Mouse (Mus musculus) T-helper 2 cell (primary cell): ENCODE measurements around the gene Il5ra.

ENCODE experiments used
- in situ Hi-C: fragments of 300-600 bp; cut with MboI, MseI; formaldehyde crosslinking; loops from one replicate; pipeline ENCODE4 v1.15.1; 2025; ENCODE audit warnings: high pct_unique_total_duplicates

Il5ra gene

DNA sequence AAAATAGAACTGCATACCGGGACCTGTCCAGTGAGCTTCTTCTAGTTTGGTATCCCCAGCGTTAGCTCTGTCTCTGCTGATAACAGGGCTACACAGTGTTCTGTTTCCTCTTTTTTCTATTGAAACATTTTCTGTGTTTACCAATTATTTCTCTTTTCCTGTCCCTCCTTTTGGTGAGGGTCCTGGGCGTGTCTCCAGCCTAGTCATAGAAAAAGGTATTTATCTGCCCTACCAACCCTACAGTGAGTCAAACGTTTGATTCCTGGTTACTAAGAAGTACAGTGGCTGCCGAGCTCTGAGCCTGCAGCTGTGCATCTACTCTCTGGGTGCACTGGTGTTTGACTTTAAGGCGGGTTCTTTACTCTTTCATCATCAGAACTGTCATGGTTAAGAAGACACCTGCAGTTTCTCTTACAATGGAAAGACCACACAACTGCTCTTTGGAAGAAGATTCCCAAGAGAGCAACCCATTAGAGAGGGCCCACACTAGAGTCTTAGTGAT is at the start of gene Il5ra:
Il5ra (minus strand) TSS at position 151 of the 502 bp plus-strand sequence.
- in situ Hi-C loops = no loop called here

DNA sequence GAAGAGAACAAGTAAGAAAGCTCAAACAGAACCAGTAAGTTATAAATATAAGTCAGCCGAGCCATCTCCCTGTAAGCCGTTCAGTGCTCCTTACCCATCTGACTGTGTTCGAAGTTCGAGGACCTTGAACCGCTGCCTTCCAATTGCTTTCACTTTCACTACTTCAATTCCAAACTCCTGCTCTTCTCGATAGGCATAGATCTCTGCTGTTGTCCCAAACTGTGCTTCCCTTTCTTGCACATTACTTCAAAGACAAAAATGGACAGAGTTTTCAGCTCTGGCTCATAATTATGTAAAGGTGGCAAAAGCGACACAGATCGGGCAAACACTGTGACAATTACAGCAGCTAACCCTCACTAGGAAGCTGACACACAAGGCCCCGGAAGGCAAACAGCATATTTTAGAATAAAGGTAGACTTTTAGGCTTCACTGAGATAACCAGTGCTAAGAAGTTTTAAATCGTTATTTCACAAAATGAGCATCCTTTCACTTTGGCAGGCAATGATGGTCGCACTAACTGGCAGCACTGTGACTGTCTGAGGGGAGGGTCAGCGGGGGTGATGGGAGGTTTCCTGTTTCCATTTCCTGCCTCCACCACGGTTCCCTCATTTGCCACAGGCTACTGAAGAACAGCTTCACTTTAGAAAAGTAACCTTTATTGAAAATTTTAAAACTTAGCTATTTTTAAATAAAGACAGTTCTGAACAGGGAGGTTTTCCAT is 45.4 kb upstream of the Il5ra start:
- in situ Hi-C loops = loop anchor here (10.0 kb wide), 1 partner anchor 1261 kb away; no protein-coding TSS in a partner anchor

DNA sequence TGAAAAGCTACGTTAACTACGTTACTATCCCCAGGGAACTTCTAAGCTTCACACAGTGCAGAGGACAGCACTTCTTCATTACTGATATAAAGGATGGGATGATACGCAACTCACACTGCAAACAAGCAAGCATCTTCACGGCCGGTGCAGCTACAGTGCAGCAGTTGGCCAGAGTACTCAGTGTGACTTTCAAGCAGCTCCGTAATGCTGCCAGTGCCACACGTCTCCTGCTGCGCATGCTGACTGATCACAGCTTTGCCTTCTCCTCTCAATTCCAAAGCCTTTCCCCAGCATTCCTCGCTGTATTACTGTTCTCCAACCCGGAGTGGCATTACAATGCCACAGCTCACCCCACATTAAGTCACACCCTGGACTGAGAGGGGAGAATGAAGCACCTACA is 44.8 kb upstream of the Il5ra start:
- in situ Hi-C loops = loop anchor here (10.0 kb wide), 1 partner anchor 1261 kb away; no protein-coding TSS in a partner anchor

DNA sequence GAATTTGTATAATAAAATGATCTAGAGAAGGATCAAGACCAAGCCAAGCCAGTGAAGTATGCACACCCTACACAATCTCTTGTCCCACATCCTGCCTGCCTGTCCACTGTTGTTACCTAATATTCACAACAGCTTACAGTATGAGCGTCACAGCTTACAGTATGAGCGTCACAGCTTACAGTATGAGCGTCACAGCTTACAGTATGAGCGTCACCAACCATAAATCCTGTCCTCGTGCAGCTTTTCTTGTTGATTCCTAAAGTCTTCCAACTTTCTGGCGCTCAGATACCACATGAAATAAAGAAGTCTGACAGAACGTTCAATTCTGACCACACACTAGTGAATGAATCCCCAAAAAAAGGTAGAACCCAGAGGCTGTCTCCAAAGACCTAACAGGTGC is 44.3 kb upstream of the Il5ra start:
- in situ Hi-C loops = loop anchor here (10.0 kb wide), 1 partner anchor 1262 kb away; no protein-coding TSS in a partner anchor

DNA sequence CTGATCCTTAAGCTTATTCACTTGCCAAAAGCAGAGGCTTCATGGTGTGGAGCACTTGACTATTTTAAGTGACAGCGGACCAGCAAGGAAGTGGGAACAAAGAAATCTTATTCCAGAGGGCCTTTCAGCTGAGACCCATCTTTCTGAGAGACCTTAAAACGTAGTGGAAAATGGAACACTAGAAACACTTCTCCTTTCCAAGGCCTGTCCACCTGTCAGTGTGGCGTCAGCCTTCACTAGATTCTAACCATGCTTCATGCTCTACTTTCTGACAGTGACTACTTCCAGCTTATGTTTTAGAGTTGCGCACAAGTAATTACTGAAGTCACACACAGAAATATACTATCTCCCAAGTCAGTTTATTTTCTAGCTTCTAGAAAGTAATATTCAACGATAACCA is 43.6 kb upstream of the Il5ra start:
- in situ Hi-C loops = loop anchor here (10.0 kb wide), 1 partner anchor 1262 kb away; no protein-coding TSS in a partner anchor

DNA sequence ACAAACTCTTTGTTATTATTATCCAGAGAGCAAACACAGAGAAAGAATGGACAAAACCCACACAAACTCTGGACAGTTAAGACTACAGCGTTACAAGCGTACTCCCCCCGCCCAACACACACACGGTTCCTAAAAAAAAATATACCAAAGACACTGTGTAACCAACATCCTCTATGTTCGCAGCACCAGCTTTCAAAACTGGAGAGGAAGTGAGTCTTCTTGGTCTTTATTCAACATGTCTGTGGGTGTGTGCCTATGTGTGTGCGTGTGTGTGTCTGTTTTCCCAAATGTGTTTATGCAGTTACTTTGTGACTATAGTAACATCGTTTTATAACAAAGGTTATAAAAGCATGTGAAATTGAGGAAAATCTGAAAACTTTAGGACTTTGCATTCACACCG is 42.6 kb upstream of the Il5ra start:
- in situ Hi-C loops = loop anchor here (10.0 kb wide), 1 partner anchor 1263 kb away; no protein-coding TSS in a partner anchor

DNA sequence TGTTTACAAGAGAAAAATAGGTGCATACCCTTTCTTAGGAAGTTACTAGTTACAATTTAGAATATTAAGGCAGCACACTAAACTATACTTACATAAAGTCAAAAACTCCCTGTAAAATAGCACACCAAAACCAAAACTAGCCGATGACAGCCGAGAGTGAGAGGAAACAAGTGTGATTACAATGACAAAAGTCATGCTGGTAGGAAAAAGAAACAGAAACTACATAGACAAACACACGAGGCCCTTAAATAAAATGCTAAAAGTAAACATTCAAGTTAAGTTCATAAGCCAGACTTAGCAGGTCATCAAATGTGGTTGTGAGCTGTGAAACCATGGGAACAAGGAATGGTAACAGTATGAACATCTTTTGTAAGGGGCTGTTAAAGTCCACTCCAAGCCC is 38.3 kb upstream of the Il5ra start:
- in situ Hi-C loops = no loop called here

DNA sequence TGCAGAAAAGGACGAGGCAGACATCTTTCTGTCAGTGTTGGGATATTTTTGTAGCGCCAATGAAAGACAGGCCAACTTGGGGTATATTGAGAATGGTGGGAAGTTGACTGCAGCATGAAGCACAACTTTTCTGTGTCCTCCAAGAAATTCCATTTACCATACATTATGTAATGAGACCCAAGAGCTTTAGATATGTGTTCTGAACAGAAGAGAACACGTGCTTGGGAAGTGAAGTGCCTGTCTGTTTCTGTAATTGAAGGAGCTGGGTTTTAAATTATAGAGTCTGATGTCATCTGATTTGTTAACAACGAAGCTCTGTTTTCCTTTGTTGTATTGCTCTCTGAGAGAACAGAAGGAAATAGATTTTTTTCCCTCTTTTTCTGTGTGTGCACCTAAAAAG is 21.2 kb upstream of the Il5ra start:
- in situ Hi-C loops = no loop called here

DNA sequence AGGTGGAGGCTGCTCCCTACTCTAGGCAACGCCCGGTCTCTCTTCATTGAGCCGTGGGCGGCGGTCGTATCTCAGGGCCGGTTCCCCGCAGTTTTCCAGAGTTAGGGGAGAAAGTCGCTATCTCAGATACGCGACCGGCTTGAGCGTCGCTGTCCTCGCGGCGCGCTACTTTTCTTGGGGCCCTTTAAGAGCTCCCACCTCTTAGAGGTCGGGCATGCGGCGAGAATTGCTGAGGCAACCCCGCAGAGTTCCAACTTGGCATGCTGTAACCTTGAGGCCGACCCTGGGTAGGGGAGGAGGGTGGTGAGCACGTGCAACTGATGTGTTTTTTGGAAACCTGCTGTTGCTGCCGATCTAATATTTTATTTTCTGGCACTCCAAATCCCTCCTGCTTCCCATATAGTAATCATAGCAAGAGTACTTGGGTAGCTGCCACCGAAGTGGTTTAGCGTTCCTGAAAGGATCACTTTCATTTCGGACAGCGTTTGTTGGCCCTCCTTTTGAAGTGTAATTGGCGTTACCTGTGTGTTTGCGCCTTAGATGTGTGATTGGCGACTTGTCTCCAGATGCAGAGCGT is 20.5 kb upstream of the Il5ra start:
- in situ Hi-C loops = no loop called here

DNA sequence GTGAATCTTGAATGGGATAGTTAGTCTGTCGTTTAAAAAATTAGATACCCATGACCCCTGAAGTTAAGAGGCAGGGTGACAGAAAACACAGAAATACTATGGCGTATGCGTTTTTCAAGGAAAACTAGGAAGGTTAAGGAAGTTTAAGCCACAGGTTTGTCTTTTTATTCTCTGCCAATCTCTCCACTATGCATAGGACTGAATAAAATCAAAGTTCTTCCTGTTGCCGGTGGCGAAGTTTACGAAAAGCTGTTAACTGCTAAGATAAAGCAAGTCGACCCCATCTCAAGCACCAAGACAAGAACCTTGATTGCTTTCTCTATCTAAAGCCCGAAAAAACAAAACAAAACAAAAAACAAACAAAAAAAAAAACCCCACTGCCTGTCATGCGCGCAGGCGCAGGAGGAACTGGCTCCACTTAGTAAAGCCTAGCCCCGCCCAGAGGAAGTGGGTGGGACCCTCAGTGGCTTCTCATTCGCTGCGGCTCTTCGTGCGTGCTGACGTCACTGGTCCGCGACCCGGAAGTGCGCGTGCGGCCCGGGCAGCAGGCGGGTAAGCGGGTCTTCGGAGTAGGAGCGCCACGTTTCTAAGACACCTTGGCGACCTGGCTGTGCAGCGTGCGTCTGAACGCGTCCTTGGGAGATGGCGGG is 19.9 kb upstream of the Il5ra start, which contains the start of gene Trnt1:
Trnt1 (plus strand) TSS at position 481 of the 650 bp plus-strand sequence.
- in situ Hi-C loops = no loop called here

DNA sequence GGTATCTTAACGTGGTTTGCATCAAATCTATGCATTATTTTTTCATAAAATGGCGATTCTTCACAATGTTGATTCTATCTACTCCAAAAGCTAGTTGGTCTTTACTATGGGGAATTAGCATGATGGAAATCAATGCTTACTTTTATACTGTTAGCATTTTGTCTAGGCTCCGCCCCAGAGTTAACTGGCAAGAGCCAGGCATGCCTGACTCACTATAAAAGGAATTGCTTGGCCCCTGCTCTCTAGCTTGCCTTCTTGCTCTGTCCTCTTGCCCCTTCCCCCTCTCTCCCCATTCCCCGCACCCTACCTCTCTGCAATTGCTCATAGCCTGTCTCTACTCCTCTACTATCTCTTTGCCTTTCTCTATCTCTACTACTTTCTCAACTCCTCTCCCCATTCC is 17.9 kb upstream of the Il5ra start:
- in situ Hi-C loops = no loop called here

DNA sequence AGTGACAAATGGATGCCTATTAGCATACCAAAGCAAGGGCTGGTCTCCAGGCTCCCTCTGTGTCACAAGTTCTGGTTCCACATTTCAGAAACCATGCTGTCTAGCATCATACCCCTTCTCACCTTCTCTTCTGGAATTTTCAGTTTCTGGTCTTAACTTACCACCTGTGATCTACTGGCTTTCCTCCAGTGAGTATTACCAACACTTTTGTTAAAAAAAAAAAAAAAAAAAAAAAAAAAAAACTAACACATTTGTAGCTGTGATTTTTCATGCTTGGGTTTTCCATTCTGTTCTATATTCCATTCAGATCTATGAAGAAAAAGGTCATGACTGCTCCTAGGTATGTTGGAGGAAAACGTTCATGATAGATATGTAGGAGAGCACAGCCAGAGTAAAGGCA is 17.1 kb upstream of the Il5ra start:
- in situ Hi-C loops = no loop called here

DNA sequence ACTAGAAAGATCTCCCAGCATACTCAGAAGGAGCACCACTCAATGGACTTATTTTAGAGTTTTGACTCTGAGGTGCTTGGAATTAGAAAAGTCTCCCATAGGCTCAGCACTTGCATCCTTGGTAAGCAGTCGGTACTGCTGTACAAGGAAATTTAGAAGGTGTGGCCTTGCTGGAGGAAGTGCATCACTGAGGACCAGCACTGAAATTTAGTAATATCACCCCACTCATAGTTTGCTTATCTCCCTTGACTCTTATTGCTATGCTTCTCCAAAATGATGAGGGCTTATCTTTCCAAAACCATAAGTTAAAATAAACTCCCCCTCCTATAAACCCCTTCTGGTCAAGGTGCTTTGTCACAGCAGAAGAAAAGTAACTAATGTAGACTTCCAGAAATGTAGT is 12.6 kb upstream of the Il5ra start:
- in situ Hi-C loops = no loop called here

DNA sequence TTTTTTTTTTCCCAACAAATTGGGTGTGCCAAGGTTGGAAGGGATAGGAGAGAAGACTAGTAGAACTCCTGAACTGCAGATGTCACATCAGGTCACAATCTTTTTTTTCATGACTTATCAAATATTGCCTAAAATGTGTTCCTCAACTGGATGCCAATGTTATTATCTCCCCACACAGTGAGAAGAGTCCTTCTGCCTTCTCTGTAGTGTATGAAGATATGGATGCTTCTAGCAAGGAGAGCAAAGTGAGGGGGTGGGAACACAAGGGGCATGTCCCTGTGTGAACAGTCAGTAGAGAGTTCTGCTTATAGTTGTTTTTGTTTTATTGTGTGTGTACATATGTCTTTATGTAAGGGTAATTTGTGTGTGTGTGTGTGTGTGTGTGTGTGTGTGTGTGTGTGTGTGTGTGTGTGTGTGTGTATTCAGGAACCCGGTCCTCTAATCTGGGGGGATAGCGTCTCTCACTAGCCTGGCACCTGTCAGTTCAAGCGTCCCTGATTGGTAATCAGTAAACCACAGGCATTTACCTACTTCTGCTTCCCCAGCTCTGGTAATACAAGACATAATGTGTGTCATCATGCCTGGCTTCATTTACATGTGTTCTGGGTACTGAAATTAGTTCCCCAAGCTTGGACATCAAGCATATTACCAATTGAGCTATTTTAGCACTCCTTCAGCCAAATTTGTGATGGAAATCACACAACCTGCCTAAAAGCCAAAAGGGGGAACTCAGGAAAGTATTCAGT is 11.8 kb upstream of the Il5ra start:
- in situ Hi-C loops = no loop called here

DNA sequence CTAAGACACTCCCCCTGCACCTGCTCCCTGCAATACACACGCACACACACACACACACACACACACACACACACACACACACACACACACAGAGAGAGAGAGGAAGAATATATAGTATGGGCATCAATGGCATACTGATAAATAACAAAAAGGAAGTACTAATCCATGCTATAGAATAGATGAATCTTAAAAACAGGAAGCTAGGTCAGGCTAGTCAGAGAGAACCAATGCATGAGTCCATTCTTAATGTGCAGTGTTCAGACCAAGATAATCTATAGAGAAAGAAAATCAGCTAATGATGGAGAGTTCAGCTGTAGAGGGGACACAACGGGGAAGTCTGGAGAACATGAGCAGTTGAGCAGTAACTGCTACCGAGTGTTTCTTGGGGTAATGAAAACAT is 9.5 kb upstream of the Il5ra start:
- in situ Hi-C loops = no loop called here

DNA sequence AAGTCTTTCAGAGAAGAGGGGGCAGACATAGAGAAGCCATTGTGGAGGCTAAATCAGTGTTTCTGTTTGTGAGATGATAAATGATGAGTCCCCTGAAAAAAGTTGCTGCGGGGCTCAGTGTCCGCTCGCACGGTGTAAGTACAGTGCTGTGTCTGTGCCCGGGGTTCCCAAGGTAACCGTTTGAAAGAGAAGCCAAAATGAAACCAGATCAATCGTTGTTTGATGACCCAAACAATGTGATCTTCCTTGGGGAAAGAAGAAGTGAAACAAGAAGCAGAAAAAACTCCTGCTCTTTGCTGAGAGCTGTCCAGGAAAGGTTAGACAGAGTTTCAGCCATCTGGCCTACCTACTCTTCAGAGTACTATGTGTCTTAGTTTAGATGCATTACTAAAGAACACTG is 1.5 kb upstream of the Il5ra start:
- in situ Hi-C loops = no loop called here

DNA sequence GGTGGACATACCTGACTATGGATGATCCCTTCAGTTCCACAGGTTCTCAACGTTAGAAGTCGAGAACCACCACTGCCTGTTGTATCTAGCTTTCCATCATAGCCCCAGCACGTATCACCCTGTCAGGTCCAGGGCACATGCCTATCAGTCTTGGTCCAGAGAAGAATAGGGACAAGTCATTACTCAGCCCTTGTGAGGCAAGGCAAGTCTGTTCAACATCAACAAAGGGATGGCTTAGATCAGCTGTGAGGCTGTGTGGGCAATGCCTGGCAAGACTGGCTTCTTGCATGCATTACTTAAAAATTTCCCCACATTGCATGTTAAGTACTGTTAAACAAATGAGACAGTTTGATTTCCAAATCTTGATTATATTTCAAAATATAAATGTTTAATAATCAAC is 1.0 kb downstream of the Il5ra start:
- in situ Hi-C loops = no loop called here

DNA sequence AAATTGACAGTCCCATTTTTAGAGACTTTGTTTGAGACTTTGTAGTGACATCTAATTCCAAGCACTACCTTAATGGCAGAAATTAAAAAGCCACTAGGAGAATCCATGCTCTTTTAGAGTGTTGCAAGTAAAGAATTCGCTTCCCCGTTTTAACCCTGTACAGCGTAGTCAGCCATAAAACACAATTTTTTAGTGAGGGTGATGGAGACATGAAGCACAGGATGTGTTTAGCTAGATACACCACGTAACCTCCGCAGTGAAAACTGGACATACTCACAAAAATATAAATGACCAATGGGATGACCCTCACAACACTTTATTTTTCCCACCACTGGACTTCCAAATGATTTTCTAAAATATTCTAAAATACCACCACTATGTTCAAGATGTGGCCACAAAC is 1.6 kb downstream of the Il5ra start:
- in situ Hi-C loops = no loop called here

DNA sequence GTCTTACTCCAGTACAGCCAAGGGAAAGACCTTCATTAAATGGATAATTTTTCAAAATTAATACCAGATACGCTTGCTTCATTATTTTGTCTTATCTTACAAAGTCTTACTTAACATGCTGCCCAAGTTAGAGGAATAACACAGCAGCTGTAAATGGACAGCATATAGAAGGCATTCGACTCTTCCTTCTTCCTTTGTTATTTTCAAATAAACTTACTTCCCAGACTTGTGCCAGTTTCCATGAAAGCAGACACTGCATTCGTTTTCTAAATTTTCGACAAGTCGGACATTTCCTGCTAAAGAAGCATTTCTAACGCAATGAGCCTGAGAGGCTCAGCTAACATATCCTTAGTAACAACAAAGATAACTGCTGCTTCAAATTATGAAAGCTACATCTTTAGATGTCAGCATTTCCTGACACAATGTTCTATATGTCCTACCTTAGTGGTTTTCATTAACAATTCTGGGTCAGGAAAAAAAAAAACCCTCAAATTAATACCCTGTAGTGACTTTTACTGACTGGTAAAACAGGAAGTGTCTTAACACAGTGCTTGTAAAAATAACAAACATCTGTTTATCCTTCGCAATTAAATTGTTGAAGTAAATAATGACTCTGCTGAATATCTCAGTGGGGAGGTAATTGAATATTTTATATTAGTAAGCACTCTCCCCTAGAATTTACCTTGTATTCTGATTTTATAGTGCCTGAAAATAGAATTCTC is 3.0 kb downstream of the Il5ra start:
- in situ Hi-C loops = no loop called here

DNA sequence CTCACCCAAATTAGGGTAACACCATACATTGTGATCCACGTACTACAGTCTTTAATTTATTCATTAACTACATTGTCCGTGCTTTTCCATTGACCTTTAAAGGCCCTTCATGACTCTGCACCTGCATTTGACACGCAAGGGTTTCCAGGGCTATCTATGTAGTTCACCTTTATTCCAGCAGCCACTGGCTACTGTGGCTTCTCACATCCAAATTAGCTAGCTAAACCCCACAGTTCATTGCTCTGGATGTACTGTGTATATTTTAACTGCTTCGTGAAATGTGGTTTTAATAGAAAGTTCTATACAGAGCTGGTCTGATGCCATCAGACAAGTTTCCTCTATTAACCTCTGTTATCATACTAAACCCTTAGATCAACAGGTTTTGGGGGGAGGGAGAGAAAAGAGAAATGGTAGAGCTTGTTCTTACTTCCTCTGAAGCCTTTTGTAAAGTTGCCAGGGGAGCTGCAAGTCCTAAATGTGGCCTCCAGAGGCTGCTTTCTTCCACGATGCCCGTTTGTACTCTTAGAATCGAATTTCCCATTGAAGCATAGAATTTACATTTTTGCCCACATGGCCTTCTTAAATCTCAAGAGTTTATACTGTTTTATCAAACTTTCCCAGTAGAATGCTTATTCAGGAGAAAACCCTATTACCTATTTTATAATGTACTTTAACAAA is 5.1 kb downstream of the Il5ra start:
- in situ Hi-C loops = no loop called here
